Mouse (Mus musculus) liver, adult 2 months (tissue): ENCODE results near the gene Scrt2.

Experiments used
- CTCF ChIP-seq: fragments of 200-500 bp; IDR thresholded peaks from 2 replicates; pipeline ENCODE4 v1.5.1; 2011; ENCODE audit warnings: low read depth, low read length, control low read depth
- POLR2A ChIP-seq: fragments of 200-500 bp; IDR thresholded peaks from 2 replicates; pipeline ENCODE4 v1.6.1; 2011; ENCODE audit warnings: low read length, control low read depth; ENCODE audit not compliant: insufficient read depth; ENCODE audit errors: extremely low read depth

- no peak for TF ChIP-seq CTCF
- no peak for TF ChIP-seq POLR2A
Observed at GRCm38 (mm10) chr2:152048003-152048980, 33.0 kb upstream of the Scrt2 start.
